Mouse (Mus musculus): ENCODE measurements around the gene Accsl.

The Accsl gene

GRCm38 (mm10) chr2:93874227-93874514 is 5.2 kb upstream of the Accsl start:
- no peak for DNase-seq

GRCm38 (mm10) chr2:93873449-93874226 is 4.7 kb upstream of the Accsl start:
- no peak for DNase-seq

DNA sequence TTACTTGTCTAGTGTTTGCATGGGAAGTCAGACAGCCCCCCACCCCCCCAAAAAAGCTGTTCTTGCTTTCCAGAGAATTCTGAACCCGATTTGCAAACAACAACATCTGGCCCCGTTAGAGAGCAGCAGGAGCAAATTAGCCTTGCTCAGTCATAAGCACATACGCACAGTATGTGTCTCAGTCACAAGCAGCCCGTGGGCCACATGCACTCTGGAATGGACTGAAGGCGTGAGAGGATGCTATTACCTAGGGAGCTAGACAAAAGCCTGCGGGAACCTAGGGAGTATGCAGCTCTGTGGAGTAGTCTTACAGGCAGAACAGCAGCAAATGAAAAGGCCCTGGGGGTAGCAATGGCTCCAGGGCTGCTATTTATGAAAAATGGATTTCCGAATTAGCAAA is 3.3 kb upstream of the Accsl start:
- DNase-seq: no peak

- no peak for DNase-seq
Observed at GRCm38 (mm10) chr2:93871411-93871925, 2.5 kb upstream of the Accsl start.

DNA sequence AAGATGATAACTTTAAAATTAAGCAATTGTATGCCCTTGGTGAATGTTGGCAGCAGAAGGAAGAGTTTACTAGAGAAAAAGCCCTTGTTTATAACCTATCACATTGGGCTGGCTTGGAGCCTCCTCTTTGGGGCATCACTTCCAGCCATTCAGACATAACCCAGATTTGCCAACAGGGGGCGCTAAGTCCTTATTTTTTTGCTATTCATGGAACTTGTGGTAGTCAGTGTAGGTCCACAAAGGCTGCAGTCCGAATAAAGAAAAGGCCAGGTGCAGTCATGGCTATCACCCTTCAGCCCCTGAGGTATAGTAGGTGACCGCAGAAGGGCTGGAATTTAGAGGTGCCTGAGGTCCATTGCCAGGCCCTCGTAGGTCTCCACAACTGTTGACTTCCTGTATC is 1.9 kb upstream of the Accsl start:
- peak; percentile 73 for DNase-seq

GRCm38 (mm10) chr2:93868566-93868965 is 391 bp downstream of the Accsl start:
- no peak for DNase-seq

DNA sequence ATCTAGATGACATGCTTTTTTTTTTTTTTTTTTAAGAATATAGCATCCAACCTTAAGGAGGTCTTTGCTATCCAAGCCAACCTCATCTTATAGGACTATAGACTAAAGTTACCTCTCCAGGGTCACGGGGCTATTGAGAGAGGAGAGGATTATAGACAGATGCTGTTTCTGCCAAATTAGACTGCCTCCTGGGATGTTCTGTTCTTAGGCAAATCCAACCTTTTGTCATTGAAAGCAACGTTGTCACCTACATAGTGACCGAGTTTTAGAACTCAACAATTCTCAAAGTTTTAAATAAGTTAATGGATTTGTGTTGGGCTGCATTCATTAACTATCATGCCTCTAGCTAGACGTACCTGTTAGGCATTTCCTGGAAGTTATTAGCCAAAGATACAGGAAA is 5.7 kb downstream of the Accsl start:
- no peak for DNase-seq

DNA sequence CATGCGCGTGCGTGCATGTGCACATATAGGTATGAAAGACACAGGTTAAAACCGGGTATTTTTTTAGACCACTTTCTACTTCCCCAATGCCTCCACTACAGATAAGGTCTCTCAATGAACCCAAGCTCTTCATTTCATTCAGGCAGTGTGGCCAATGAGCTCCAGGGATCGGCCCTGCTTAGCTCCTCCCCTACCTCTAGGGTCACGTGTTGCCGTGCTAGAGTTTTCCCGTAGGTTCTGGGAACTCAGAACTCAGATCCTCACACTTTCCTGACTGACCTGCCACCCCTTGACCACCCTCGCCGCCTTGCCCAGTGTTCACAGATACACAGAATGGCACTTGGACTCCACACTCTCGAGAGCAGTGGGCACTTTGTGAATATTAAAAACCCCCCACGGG is 10.1 kb downstream of the Accsl start:
- no peak for DNase-seq

GRCm38 (mm10) chr2:93851303-93851702 is 17.7 kb downstream of the Accsl start:
- DNase-seq: no peak

DNA sequence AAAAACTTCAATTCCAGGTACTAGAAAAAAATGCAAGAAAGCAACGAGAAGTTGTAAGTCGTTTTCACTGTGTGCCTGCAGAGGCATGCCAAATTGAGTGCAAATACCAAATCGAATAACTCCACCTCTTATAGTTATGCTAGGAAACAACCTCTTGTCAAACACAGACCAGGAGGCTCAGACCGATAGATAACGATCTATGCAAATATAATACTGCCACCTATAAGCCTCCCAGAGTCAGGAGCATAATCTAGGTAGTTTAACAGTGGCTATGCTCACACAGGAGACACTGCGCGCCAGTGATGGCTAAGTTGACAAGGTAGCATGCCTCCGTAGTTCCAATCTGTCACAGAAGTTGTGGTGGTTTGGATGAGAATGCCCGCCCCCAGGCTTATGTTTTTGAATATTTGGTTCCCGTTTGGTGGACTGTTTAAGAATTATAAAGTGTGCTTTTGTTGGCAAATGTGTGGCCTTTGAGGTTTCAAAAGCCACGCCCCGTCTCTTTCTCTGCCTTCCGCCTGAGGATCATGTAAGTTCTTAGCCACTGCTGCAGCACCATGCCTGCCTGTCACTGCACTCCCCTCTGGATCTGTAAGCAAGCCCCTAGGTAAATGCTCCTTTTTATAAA is 18.5 kb downstream of the Accsl start:
- no peak for DNase-seq

GRCm38 (mm10) chr2:93849505-93850089 is 19.4 kb downstream of the Accsl start, which contains the start of gene Accs:
Gene Accs (minus strand): TSS chr2:93849943.
- DNase-seq: peak; percentile 53

DNA sequence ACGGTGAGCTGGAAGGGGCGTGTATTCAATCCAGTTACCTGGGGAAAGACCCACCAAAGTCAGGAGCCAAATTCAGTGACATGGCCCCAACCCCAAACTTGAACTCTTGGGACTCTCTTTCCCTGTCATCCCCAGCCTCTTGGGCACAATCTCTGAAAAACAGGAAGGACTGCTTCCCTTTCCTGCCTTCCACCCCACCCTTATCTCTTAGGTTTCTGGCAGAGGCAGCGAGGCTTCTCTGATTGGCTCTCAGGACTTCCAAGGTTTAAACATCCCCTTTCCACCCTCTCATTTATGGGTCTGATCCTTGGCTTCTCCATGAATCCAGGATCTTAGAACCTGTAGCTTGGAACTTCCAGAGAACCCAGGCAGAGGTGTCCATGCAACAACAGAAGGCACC is 27.6 kb downstream of the Accsl start:
- no peak for DNase-seq

GRCm38 (mm10) chr2:93840109-93840508 is 28.8 kb downstream of the Accsl start:
- no peak for DNase-seq

GRCm38 (mm10) chr2:93838931-93839330 is 30.0 kb downstream of the Accsl start:
- no peak for DNase-seq

DNA sequence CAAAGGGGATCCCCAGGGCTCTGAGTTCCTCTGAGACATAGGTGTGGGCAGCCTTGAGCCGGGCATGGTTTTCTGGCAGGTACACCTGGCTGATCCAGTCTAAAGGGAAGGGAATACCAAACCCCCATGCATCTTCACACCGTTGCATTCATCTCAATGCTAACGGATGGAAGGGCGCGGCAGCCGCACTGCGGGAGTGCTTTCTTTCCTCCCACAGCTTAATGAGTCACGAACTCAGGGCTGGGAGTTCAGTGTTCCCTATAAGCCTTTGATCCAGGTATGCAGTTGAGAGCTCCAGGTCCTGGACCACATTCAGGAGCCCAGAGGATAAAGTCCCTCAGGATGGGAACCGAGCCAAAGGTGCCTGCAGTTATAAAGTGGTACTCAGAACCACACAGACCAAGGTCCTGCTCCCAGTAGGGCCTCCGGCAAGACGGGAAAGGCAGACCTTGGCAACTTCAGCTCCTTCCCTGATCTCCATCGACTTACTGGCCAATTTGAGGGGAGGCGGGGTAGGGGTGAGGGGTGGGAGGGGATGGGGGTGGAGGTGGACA is 32.6 kb downstream of the Accsl start:
- DNase-seq: no peak

DNA sequence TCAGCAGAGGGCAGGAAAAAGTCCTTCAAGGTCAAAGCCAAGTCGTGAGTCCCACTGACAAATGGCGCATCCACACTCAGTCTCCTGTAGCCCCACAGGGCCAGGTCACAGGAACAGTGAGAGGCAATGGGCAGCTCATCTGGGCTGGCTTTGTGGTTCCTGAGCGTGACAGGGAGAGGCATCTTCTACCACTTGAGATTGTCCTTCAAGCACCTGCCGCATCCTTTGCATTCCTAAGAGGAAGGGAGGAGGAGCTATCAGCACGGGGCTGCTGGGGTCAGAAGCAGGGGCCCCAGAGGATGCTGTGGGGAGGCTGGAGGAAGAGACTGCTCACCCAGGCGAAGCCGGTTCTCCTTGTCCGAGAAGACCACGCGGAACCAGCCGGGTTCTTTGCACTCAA is 33.4 kb downstream of the Accsl start:
- DNase-seq: no peak

GRCm38 (mm10) chr2:93823519-93823918 is 45.4 kb downstream of the Accsl start:
- DNase-seq: peak; percentile 70

- DNase-seq: peak; percentile 90
Observed at GRCm38 (mm10) chr2:93822045-93822749, 46.8 kb downstream of the Accsl start, which contains the start of gene Ext2. Gene Ext2 (minus strand): TSS chr2:93822568.

DNA sequence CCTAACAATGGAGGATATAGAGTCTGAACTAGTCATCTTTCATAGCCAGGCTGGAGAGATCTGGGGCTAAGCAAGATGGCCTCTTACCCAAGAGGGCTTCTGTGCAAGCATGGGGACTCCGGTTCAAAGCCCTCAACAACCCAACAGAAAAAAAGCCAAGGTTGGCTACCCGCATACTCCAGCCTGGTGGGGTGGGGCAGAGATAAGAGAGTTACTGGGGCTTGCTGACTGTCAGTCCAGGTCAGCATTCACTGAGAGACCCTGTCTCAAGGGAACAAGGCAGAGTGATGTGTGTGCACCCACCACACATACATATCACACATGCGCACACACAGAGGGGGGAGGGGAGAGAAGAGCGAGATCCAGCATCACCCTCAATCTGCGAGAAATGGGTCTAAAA is 51.2 kb downstream of the Accsl start:
- no peak for DNase-seq

DNA sequence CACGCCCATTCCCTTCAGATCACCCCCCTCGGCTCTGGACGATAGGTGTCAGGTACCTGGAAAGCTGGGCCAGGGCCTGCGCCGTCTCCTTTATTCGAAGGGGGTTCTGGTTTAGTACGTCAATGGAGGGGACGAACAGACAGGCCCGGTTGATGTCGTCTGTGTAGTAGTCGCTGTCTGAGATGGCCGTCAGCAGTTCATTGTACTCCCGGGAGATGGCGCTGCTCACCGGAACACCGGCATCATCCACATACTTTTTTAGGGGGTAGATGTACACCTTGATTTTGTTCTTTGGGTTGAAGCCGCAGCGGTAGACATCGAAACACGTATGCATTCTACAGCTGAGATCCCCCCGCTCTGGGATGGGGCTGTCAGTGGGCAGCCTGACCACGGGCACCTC is 55.6 kb downstream of the Accsl start:
- no peak for DNase-seq

- DNase-seq: peak; percentile 43
Observed at GRCm38 (mm10) chr2:93811812-93812211, 57.1 kb downstream of the Accsl start.

DNA sequence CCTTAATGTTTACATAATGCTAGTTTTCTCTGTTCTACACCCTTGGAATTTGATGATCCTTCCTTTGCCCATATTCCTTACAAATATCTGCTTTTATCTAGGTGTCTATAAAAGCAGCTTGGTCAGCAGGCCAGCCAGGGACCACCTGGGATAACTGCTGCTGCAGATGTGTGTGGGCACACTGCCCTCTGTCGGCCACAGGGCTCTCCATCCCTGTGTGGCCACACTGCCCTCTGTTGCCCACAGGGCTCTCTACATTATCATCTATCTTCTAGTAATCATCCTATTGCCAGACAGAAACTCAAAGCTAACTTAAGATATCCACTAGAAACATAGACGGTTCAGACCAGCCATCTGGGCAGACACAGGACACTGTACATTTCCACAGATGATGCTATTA is 59.0 kb downstream of the Accsl start:
- no peak for DNase-seq

GRCm38 (mm10) chr2:93808071-93808470 is 60.9 kb downstream of the Accsl start:
- DNase-seq: no peak
